Mouse (Mus musculus) olfactory bulb, adult 2 months (tissue): ENCODE measurements around the gene Ptp4a2.

Source experiments
- CTCF ChIP-seq: fragments of 200-500 bp; IDR thresholded peaks from 2 replicates; pipeline ENCODE4 v1.5.1; 2012; ENCODE audit warnings: low read depth, mild to moderate bottlenecking, low read length, moderate library complexity; ENCODE audit not compliant: insufficient read depth
- POLR2A ChIP-seq: fragments of 200-500 bp; IDR thresholded peaks from 2 replicates; pipeline ENCODE4 v1.6.1; 2012; ENCODE audit warnings: mild to moderate bottlenecking, low read depth, low read length, moderate library complexity; ENCODE audit not compliant: insufficient read depth

GRCm38 (mm10) chr4:129789635-129790034, 21.4 kb upstream of the Ptp4a2 start:
- TF ChIP-seq CTCF (no peak), POLR2A (no peak)
